Mouse (Mus musculus): ENCODE results near the gene 4930442H23Rik. TPM values are rescaled to one million over a fixed set of nuclear protein-coding genes. Genes with fewer than 3 reads are reported as not detected.

Gene 4930442H23Rik
- polyA plus RNA-seq, 1 experiment from 2014 or later, result not detected

DNA sequence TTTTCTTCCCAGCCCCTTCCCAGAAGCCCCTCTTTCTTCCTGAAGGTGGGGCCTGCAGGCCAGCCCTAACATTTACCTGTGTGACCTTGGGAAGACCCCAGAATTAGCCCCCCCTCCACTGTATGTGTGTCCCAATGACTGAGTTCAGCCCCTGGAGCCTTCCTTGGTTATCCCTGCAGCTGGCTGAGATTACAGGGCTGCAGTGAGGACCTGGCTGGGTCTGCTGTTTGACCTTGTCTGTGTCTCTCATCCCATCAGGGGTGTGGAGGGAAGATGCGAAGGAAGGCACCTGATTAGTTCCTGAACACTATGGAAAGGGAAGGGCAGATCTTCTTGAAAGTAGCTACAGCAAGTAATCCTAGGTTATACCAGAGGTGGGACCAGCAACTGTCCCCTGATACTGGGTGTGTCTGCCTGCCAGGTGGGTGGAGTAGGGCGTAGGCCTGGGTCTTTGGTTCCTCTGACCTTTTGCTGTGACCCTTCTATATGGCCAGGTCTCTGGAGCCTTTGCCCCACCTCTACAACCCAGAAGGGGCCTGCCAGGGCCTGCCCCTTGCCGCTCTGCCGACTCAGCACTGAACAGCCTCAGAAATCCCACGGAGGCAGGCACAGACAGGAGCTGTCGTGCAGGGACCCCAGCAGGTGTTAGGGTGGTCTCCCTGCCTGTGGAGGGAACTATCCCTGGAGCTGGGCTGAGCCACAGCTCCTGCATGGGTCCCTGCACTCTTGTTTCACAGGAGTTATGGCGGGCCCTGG, 42.0 kb downstream of the 4930442H23Rik start:
- no peak overlapping the region for H3K27ac ChIP-seq (ENCODE audit: low read depth, low read length)
- ATAC-seq (replicated peaks; ENCODE audit: low FRiP score), result no peak
- H3K27me3 ChIP-seq (ENCODE audit: control insufficient read depth, insufficient read depth, low read length), result no peaks in the 10 kb centered on the region
- no peak overlapping the region for H3K9ac ChIP-seq (ENCODE audit: low read length)
- H3K4me1 ChIP-seq (replicated peaks; ENCODE audit: control insufficient read depth, insufficient read depth, low read length), result peaks cover 15% of the 10 kb centered on the region
- no peak overlapping the region for H3K4me3 ChIP-seq (ENCODE audit: low read depth, low read length)
- no peak for DNase-seq (ENCODE audit: low spot score)
- WGBS, result 85% methylated on average over 7 of the region's 7 CpGs
- H3K4me2 ChIP-seq (ENCODE audit: low read depth, low read length, severe bottlenecking), result no peak overlapping the region
- H3K36me3 ChIP-seq (ENCODE audit: control insufficient read depth, insufficient read depth, low read length), result peaks cover 8% of the 10 kb centered on the region; the same call in 1 of the 2 replicates
- no peaks in the 10 kb centered on the region for H3K9me3 ChIP-seq (ENCODE audit: control insufficient read depth, low read length)

DNA sequence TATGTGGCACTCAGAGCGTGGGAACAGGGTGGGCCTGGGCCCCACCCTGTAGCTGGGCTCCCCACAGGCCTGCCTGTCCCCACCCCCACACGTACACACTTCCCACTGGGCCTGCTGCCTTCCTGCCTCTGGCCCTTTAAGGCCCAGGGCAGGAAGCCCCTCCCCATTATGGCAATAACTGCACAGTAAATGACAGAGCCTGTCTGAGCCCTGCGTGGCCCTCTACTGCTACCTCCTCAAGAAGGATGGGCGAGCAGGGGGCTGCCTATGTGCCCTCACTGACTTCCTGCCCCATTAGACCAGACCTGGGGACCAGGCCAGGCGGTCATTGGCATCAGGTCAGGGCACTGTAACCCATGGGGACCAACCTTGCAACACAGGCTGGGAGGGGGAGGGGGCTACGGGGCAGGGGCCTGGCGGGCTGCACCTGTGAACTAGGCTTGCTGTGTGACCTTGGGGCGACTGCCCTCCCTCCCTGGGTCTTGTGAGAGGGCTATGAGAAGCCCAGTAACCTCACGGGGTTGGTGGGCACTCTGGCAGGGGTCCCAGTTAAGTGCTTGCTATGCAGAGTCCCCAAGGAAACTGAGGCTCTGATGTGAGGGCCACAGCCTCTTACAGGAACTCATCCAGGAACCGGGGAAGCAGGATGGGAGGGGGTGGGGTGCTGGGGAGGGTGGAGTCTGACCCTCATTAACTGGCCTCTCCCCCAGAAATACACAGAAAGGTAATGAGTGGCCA, 42.8 kb downstream of the 4930442H23Rik start:
- 73% methylated on average over 10 of the region's 10 CpGs for WGBS
- H3K9me3 ChIP-seq (ENCODE audit: control insufficient read depth, low read length), result no peaks in the 10 kb centered on the region
- no peak for ATAC-seq (replicated peaks; ENCODE audit: low FRiP score)
- H3K4me2 ChIP-seq (ENCODE audit: low read depth, low read length, severe bottlenecking), result no peak overlapping the region
- no peak for DNase-seq (ENCODE audit: low spot score)
- H3K27ac ChIP-seq (ENCODE audit: low read depth, low read length), result no peak overlapping the region
- peaks cover 17% of the 10 kb centered on the region for H3K4me1 ChIP-seq (replicated peaks; ENCODE audit: control insufficient read depth, insufficient read depth, low read length)
- H3K9ac ChIP-seq (ENCODE audit: low read length), result no peak overlapping the region; the same call in 1 of the 2 replicates
- peaks cover 8% of the 10 kb centered on the region; the same call in 1 of the 2 replicates for H3K36me3 ChIP-seq (ENCODE audit: control insufficient read depth, insufficient read depth, low read length)
- peaks cover 1% of the 10 kb centered on the region for H3K27me3 ChIP-seq (ENCODE audit: control insufficient read depth, insufficient read depth, low read length)
- H3K4me3 ChIP-seq (ENCODE audit: low read depth, low read length), result no peak overlapping the region

DNA sequence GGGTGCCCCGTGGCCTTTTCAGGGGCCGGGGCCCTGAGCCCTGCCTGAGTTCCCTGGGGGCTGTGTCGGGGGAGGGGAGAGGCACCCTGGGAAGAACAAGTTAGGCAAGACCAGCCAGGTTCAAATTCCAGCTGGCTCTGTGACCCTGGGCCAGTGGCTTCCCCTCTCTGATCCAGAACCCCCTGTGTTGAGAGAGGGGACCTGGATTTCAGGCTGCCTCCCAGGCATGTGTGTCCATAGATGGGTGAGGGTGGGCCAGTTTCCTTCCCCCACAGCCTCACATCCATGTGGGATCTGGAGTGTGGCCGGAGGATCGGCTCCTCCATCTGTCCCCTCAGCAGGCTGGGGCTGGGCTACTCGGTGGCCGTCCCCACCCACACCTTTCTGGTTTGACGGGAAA, 43.6 kb downstream of the 4930442H23Rik start:
- H3K36me3 ChIP-seq (ENCODE audit: control insufficient read depth, insufficient read depth, low read length), result peaks cover 5% of the 10 kb centered on the region; the same call in 1 of the 2 replicates
- 65% methylated on average over 8 of the region's 8 CpGs for WGBS
- no peak for ATAC-seq (replicated peaks; ENCODE audit: low FRiP score)
- H3K27me3 ChIP-seq (ENCODE audit: control insufficient read depth, insufficient read depth, low read length), result peaks cover 10% of the 10 kb centered on the region
- peaks cover 23% of the 10 kb centered on the region for H3K4me1 ChIP-seq (replicated peaks; ENCODE audit: control insufficient read depth, insufficient read depth, low read length)
- H3K9me3 ChIP-seq (ENCODE audit: control insufficient read depth, low read length), result no peaks in the 10 kb centered on the region
- peak overlapping the region; percentile 3; the same call in 1 of the 2 replicates for H3K4me3 ChIP-seq (ENCODE audit: low read depth, low read length)
- H3K9ac ChIP-seq (ENCODE audit: low read length), result no peak overlapping the region; the same call in 1 of the 2 replicates
- H3K4me2 ChIP-seq (ENCODE audit: low read depth, low read length, severe bottlenecking), result no peak overlapping the region
- H3K27ac ChIP-seq (ENCODE audit: low read depth, low read length), result no peak overlapping the region
- no peak for DNase-seq (ENCODE audit: low spot score)

DNA sequence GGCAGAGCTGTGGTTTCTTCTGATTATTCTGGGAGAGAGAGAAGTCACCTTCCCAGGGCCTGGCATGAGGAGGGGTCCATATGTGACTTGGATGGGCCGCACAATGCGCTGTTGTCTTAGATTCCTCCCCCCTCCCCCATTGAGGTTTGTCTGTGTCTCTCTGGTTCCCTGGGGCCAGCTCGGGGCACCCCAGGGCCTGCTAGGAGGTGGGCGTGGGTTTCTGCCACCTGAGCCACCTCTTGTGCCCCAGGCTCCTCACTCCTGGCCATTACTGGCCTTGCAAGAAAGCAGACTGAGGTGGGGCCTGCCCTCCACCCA, 44.2 kb downstream of the 4930442H23Rik start:
- Histone ChIP-seq H3K36me3 (ENCODE audit: control insufficient read depth, insufficient read depth, low read length) (peaks cover 3% of the 10 kb centered on the region; the same call in 1 of the 2 replicates), H3K27me3 (ENCODE audit: control insufficient read depth, insufficient read depth, low read length) (peaks cover 15% of the 10 kb centered on the region), H3K9me3 (ENCODE audit: control insufficient read depth, low read length) (no peaks in the 10 kb centered on the region), H3K9ac (ENCODE audit: low read length) (no peak overlapping the region), H3K4me2 (ENCODE audit: low read depth, low read length, severe bottlenecking) (no peak overlapping the region), H3K27ac (ENCODE audit: low read depth, low read length) (no peak overlapping the region), H3K4me1 (replicated peaks; ENCODE audit: control insufficient read depth, insufficient read depth, low read length) (peaks cover 23% of the 10 kb centered on the region), H3K4me3 (ENCODE audit: low read depth, low read length) (no peak overlapping the region)
- WGBS, result 75% methylated on average over 4 of the region's 4 CpGs
- DNase-seq (ENCODE audit: low spot score), result no peak
- no peak for ATAC-seq (replicated peaks; ENCODE audit: low FRiP score)

DNA sequence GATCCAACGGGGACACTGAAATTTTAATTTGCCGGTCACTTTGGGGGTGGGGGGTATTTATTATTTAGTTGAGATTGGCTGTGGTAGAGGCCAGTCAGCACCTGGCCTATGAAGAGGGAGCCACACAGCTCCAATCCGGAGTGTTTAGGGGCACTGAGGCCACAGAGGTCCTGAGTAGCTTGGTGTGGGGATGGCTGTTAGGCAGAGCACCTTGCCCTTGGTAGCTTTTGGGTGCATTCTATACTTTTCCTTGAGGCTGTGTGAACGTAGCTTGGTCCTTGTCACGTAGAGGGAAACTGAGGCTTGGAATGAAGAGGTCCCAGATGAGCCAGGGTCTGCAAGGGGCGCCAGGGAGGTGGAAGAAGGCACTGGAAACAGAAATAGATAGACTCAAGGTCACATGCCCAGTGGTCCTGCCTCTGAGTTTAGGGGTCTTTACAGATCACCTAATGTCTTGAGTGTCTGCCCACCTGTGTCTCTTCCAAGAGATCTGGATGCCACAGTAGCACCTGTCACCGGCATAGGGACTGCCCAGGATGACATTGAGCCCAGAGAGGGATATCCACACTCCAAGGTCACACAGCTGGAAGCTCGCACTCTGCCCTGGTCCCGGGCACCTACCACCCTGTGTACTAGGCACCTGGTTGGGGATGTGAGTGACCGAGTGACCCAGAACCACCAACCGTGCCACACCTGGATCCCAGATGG, 44.7 kb downstream of the 4930442H23Rik start:
- peaks cover 21% of the 10 kb centered on the region for H3K27me3 ChIP-seq (ENCODE audit: control insufficient read depth, insufficient read depth, low read length)
- no peak for DNase-seq (ENCODE audit: low spot score)
- H3K27ac ChIP-seq (ENCODE audit: low read depth, low read length), result no peak overlapping the region
- peak overlapping the region; percentile 75 for H3K9ac ChIP-seq (ENCODE audit: low read length)
- peaks cover 23% of the 10 kb centered on the region for H3K4me1 ChIP-seq (replicated peaks; ENCODE audit: control insufficient read depth, insufficient read depth, low read length)
- H3K4me2 ChIP-seq (ENCODE audit: low read depth, low read length, severe bottlenecking), result peak overlapping the region; percentile 89
- H3K4me3 ChIP-seq (ENCODE audit: low read depth, low read length), result peak overlapping the region; percentile 68
- no peak for ATAC-seq (replicated peaks; ENCODE audit: low FRiP score)
- no peaks in the 10 kb centered on the region; the same call in 1 of the 2 replicates for H3K36me3 ChIP-seq (ENCODE audit: control insufficient read depth, insufficient read depth, low read length)
- no peaks in the 10 kb centered on the region for H3K9me3 ChIP-seq (ENCODE audit: control insufficient read depth, low read length)
- 68% methylated on average over 11 of the region's 11 CpGs for WGBS

DNA sequence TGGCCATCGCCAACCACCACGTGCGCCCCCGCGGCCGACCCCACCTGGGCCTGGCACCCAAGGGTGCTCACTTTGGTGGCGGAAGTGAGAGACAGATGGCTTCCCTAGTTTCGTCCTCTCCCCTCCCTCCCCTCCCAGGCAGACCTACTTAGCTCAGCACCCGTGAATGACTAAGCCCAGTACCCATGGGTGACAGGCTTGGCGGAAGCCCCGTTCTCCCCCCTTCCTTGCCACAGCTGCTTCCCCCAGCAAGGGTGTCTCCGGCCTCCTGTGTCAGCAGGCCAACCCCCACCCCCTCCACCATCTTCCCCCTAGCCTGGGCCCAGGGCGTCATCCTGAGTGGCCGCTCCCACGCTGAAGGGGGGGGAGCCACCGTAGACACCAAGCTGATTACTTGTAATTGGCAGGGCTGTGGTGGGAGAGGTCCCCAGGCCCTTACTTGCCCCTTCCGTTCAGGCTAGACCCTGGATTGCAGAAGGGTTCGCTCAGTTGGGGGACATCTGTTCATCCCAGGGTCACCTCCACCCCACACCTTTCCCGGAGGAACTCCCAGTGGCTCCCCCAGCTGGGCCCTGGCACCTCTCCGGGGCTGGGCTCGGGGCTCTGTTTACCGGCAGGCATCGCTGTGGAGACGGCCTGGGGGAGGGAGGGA, 45.4 kb downstream of the 4930442H23Rik start:
- Histone ChIP-seq H3K9ac (ENCODE audit: low read length) (peak overlapping the region; percentile 75), H3K4me2 (ENCODE audit: low read depth, low read length, severe bottlenecking) (peak overlapping the region; percentile 89), H3K27ac (ENCODE audit: low read depth, low read length) (peak overlapping the region; percentile 67), H3K36me3 (ENCODE audit: control insufficient read depth, insufficient read depth, low read length) (no peaks in the 10 kb centered on the region), H3K9me3 (ENCODE audit: control insufficient read depth, low read length) (no peaks in the 10 kb centered on the region), H3K27me3 (ENCODE audit: control insufficient read depth, insufficient read depth, low read length) (peaks cover 26% of the 10 kb centered on the region), H3K4me3 (ENCODE audit: low read depth, low read length) (peak overlapping the region; percentile 68), H3K4me1 (replicated peaks; ENCODE audit: control insufficient read depth, insufficient read depth, low read length) (peaks cover 23% of the 10 kb centered on the region)
- ATAC-seq (replicated peaks; ENCODE audit: low FRiP score), result no peak
- peak; percentile 77 for DNase-seq (ENCODE audit: low spot score)
- WGBS, result 2% methylated on average over 23 of the region's 24 CpGs

DNA sequence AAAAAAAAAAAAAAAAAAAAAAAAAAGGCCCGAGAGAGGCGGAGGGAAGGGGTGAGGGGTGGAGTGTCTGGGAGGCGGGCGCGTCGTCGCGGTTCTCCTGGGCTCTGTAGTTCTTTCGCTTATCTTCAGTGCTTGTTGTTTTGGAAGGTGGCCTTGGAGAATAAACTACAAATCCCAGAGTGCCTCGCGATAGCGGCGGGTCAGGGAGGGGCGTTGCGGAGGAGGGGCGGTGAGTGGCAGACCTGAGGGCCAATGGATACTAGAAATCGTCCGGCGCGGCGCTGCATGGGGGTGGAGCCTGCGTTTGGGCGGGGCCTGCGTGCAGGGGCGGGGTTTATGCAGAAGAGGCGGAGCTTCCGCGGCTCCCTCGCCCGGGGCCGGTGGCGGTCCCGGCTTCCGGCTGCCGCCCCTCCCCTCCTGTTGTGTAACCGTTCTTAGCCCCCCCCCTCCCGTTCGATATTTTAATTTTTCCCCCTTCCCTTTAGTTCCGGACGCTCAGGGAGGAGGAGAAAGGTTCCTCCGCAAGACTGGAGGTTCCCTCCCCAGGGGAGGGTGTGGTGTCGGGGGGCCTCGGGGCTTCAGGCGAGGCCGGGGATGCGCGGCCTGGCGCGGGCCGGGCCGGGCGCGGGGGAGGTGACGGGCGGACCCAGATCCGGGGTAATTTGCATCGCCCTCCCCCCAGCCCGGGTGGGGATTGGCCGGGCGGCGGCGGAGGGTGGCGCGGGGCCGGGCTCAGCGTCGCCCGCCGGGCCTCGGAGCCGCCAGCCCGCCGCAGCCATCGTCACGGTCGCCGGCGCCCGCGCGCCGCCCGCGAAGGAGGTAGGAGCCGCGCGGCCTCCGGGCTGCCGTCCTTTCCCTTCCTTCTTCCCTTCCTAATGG, 46.2 kb downstream of the 4930442H23Rik start:
- H3K4me1 ChIP-seq (replicated peaks; ENCODE audit: control insufficient read depth, insufficient read depth, low read length), result peaks cover 23% of the 10 kb centered on the region
- peak overlapping the region; percentile 91 for H3K27ac ChIP-seq (ENCODE audit: low read depth, low read length)
- ATAC-seq (replicated peaks; ENCODE audit: low FRiP score) (peak; percentile 94), DNase-seq (ENCODE audit: low spot score) (peak; percentile 100)
- H3K4me2 ChIP-seq (ENCODE audit: low read depth, low read length, severe bottlenecking), result peak overlapping the region; percentile 100
- WGBS, result under 1% methylated on average over 66 of the region's 89 CpGs
- peak overlapping the region; percentile 74 for H3K4me3 ChIP-seq (ENCODE audit: low read depth, low read length)
- H3K9me3 ChIP-seq (ENCODE audit: control insufficient read depth, low read length), result no peaks in the 10 kb centered on the region
- H3K9ac ChIP-seq (ENCODE audit: low read length), result peak overlapping the region; percentile 75
- peaks cover 29% of the 10 kb centered on the region for H3K27me3 ChIP-seq (ENCODE audit: control insufficient read depth, insufficient read depth, low read length)
- no peaks in the 10 kb centered on the region for H3K36me3 ChIP-seq (ENCODE audit: control insufficient read depth, insufficient read depth, low read length)

All from forebrain, embryonic 11.5 days (tissue).